Mouse (Mus musculus): ENCODE measurements around the gene Clstn2. TPM values are rescaled to one million over a fixed set of nuclear protein-coding genes. Genes with fewer than 3 reads are reported as not detected.

The Clstn2 gene
- polyA plus RNA-seq, 1 experiment from 2014 or later = 0.38 TPM

GRCm38 (mm10) chr9:97677075-97677474 lies 355.9 kb downstream of the Clstn2 start:
- ATAC-seq = no peak
- no peaks in the 10 kb centered on the region for H3K4me1 ChIP-seq (ENCODE audit: control insufficient read depth, insufficient read depth, low read length)
- no peak overlapping the region for H3K27ac ChIP-seq (ENCODE audit: low read length)
- no peak overlapping the region for H3K4me3 ChIP-seq (ENCODE audit: low read length)
- 51% methylated on average over 3 of the region's 3 CpGs for WGBS
- no peak overlapping the region for H3K9ac ChIP-seq (ENCODE audit: low read depth, low read length)
- H3K27me3 ChIP-seq (replicated peaks; ENCODE audit: control insufficient read depth, insufficient read depth, low read length) = no peaks in the 10 kb centered on the region
- H3K36me3 ChIP-seq (ENCODE audit: control insufficient read depth, insufficient read depth, low read length) = no peaks in the 10 kb centered on the region
- no peak overlapping the region for H3K4me2 ChIP-seq (ENCODE audit: low read depth, low read length)
- no peaks in the 10 kb centered on the region for H3K9me3 ChIP-seq (ENCODE audit: control insufficient read depth, low read length)

- whole genome bisulfite sequencing = 74% methylated on average over 5 of the region's 5 CpGs
- ATAC-seq = no peak
Measured at GRCm38 (mm10) chr9:97672681-97673080, 360.3 kb downstream of the Clstn2 start.

DNA sequence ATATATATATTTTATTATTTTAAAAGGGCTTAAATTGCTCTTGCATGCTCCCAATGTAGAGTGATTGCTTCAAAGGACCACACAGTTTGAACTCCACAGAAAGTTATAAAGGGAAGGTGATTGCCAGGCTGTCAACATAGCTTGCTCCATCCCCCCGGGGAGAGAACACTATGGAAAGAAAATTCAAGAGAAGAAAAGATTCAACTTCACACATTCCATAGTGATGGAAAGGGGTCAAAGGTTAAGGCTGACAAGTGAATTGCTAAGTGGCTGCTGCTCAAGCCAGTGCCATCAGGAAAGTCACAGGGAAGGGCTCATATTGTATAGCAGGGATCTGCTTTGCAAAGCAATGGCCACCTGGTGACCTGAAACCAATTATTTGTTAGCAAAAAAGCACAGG lies 360.8 kb downstream of the Clstn2 start:
- H3K27ac ChIP-seq (ENCODE audit: low read length) = no peak overlapping the region
- no peaks in the 10 kb centered on the region for H3K36me3 ChIP-seq (ENCODE audit: control insufficient read depth, insufficient read depth, low read length)
- H3K9ac ChIP-seq (ENCODE audit: low read depth, low read length) = no peak overlapping the region
- no peak for ATAC-seq
- no peaks in the 10 kb centered on the region for H3K4me1 ChIP-seq (ENCODE audit: control insufficient read depth, insufficient read depth, low read length)
- H3K4me3 ChIP-seq (ENCODE audit: low read length) = no peak overlapping the region
- no peaks in the 10 kb centered on the region for H3K9me3 ChIP-seq (ENCODE audit: control insufficient read depth, low read length)
- WGBS = 23% methylated on average over 1 of the region's 1 CpGs
- no peak overlapping the region for H3K4me2 ChIP-seq (ENCODE audit: low read depth, low read length)
- H3K27me3 ChIP-seq (replicated peaks; ENCODE audit: control insufficient read depth, insufficient read depth, low read length) = no peaks in the 10 kb centered on the region

More at GRCm38 (mm10) chr9:97672681-97673080, 360.3 kb downstream of the Clstn2 start:
- Histone ChIP-seq H3K4me3 (ENCODE audit: low read length) (no peak overlapping the region), H3K27me3 (replicated peaks; ENCODE audit: control insufficient read depth, insufficient read depth, low read length) (no peaks in the 10 kb centered on the region), H3K9ac (ENCODE audit: low read depth, low read length) (no peak overlapping the region), H3K4me2 (ENCODE audit: low read depth, low read length) (no peak overlapping the region), H3K4me1 (ENCODE audit: control insufficient read depth, insufficient read depth, low read length) (no peaks in the 10 kb centered on the region), H3K27ac (ENCODE audit: low read length) (no peak overlapping the region), H3K9me3 (ENCODE audit: control insufficient read depth, low read length) (no peaks in the 10 kb centered on the region), H3K36me3 (ENCODE audit: control insufficient read depth, insufficient read depth, low read length) (no peaks in the 10 kb centered on the region)

GRCm38 (mm10) chr9:97670666-97671065 lies 362.3 kb downstream of the Clstn2 start:
- Histone ChIP-seq H3K36me3 (ENCODE audit: control insufficient read depth, insufficient read depth, low read length) (no peaks in the 10 kb centered on the region), H3K9me3 (ENCODE audit: control insufficient read depth, low read length) (no peaks in the 10 kb centered on the region), H3K9ac (ENCODE audit: low read depth, low read length) (no peak overlapping the region), H3K4me3 (ENCODE audit: low read length) (no peak overlapping the region), H3K27ac (ENCODE audit: low read length) (no peak overlapping the region), H3K4me1 (ENCODE audit: control insufficient read depth, insufficient read depth, low read length) (no peaks in the 10 kb centered on the region), H3K27me3 (replicated peaks; ENCODE audit: control insufficient read depth, insufficient read depth, low read length) (no peaks in the 10 kb centered on the region), H3K4me2 (ENCODE audit: low read depth, low read length) (no peak overlapping the region)
- no peak for ATAC-seq
- WGBS = 85% methylated on average over 8 of the region's 8 CpGs

DNA sequence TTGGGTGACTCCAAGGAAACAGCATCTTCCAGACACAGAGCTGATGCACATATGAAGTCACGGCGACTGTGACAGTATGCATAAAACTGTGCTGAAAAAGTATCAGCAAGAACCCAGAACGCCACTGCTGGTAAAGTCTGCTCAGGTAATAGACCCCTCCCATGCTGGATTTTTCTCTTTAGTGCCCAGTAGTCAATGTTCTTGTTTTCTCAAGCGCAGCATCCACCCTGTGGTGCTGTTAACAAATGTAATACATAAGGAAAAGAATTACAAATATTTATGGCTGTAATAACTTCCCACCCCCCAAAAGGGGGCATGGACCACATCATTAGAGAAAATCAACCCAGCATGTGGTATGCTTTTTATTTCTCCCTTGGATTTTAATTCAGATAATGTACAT lies 372.0 kb downstream of the Clstn2 start:
- Histone ChIP-seq H3K36me3 (ENCODE audit: control insufficient read depth, insufficient read depth, low read length) (no peaks in the 10 kb centered on the region), H3K27ac (ENCODE audit: low read length) (no peak overlapping the region), H3K9me3 (ENCODE audit: control insufficient read depth, low read length) (no peaks in the 10 kb centered on the region), H3K9ac (ENCODE audit: low read depth, low read length) (no peak overlapping the region), H3K4me3 (ENCODE audit: low read length) (no peak overlapping the region), H3K4me2 (ENCODE audit: low read depth, low read length) (no peak overlapping the region), H3K4me1 (ENCODE audit: control insufficient read depth, insufficient read depth, low read length) (no peaks in the 10 kb centered on the region), H3K27me3 (replicated peaks; ENCODE audit: control insufficient read depth, insufficient read depth, low read length) (no peaks in the 10 kb centered on the region)
- ATAC-seq = no peak
- WGBS = 83% methylated on average over 4 of the region's 4 CpGs

- 70% methylated on average over 3 of the region's 3 CpGs for WGBS
- Histone ChIP-seq H3K36me3 (ENCODE audit: control insufficient read depth, insufficient read depth, low read length) (no peaks in the 10 kb centered on the region), H3K27ac (ENCODE audit: low read length) (no peak overlapping the region), H3K4me3 (ENCODE audit: low read length) (no peak overlapping the region), H3K9ac (ENCODE audit: low read depth, low read length) (no peak overlapping the region), H3K9me3 (ENCODE audit: control insufficient read depth, low read length) (no peaks in the 10 kb centered on the region), H3K4me1 (ENCODE audit: control insufficient read depth, insufficient read depth, low read length) (no peaks in the 10 kb centered on the region), H3K4me2 (ENCODE audit: low read depth, low read length) (no peak overlapping the region), H3K27me3 (replicated peaks; ENCODE audit: control insufficient read depth, insufficient read depth, low read length) (no peaks in the 10 kb centered on the region)
- ATAC-seq = no peak
Measured at GRCm38 (mm10) chr9:97658736-97659135, 374.2 kb downstream of the Clstn2 start.

DNA sequence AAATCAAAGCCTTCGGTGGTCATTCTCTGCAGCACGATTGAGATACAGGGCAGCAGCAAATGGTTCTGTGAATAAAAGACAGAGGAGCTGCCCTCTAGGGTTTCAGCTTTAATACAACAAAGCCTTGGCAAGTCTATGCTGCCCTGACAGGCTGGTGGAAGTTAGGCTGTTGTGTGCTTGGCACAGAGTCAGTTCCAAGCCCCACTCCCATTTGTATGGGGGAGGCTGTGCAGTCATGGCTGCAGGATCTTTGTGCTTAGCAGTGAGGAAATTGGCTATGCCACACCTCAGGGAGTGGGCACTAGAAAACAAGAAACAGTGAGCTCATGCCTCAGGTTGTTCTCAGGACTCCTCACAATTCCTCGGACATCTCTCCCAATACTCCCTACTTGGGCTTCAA lies 384.6 kb downstream of the Clstn2 start:
- 80% methylated on average over 3 of the region's 3 CpGs for WGBS
- no peak for ATAC-seq
- no peak overlapping the region for H3K4me3 ChIP-seq (ENCODE audit: low read length)

DNA sequence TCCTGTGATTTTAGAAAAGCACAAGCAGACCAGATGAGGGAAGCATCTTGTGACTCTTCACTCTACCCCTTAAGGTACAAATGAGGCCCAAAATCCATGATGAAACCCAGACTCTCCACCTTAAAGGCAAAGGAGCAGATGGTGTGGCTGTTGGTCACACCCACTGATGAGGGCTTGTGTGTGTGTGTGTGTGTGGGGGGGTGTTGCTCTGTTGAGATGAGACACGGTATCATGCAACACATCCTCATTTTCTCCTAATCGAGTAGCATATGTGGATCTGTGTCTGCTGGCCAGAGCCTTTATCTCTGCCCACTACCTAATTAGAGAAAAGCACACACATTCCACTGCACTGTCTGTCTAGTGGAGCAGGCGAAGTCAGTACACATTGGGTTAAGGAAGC lies 387.2 kb downstream of the Clstn2 start:
- Histone ChIP-seq H3K36me3 (ENCODE audit: control insufficient read depth, insufficient read depth, low read length) (no peaks in the 10 kb centered on the region), H3K27me3 (replicated peaks; ENCODE audit: control insufficient read depth, insufficient read depth, low read length) (no peaks in the 10 kb centered on the region), H3K9ac (ENCODE audit: low read depth, low read length) (no peak overlapping the region), H3K4me1 (ENCODE audit: control insufficient read depth, insufficient read depth, low read length) (no peaks in the 10 kb centered on the region), H3K4me3 (ENCODE audit: low read length) (no peak overlapping the region), H3K9me3 (ENCODE audit: control insufficient read depth, low read length) (no peaks in the 10 kb centered on the region), H3K27ac (ENCODE audit: low read length) (no peak overlapping the region), H3K4me2 (ENCODE audit: low read depth, low read length) (no peak overlapping the region)
- WGBS = 70% methylated on average over 3 of the region's 3 CpGs
- no peak for ATAC-seq

More for the DNA sequence above, 384.6 kb downstream of the Clstn2 start:
- no peak overlapping the region for H3K27ac ChIP-seq (ENCODE audit: low read length)
- no peaks in the 10 kb centered on the region for H3K27me3 ChIP-seq (replicated peaks; ENCODE audit: control insufficient read depth, insufficient read depth, low read length)
- H3K4me2 ChIP-seq (ENCODE audit: low read depth, low read length) = no peak overlapping the region
- no peak overlapping the region for H3K9ac ChIP-seq (ENCODE audit: low read depth, low read length)
- H3K36me3 ChIP-seq (ENCODE audit: control insufficient read depth, insufficient read depth, low read length) = no peaks in the 10 kb centered on the region
- H3K4me1 ChIP-seq (ENCODE audit: control insufficient read depth, insufficient read depth, low read length) = no peaks in the 10 kb centered on the region
- H3K9me3 ChIP-seq (ENCODE audit: control insufficient read depth, low read length) = no peaks in the 10 kb centered on the region

- ATAC-seq = no peak
- no peak overlapping the region for H3K4me2 ChIP-seq (ENCODE audit: low read depth, low read length)
- WGBS = 46% methylated on average over 7 of the region's 7 CpGs
Measured at GRCm38 (mm10) chr9:97642396-97642795, 390.6 kb downstream of the Clstn2 start.

DNA sequence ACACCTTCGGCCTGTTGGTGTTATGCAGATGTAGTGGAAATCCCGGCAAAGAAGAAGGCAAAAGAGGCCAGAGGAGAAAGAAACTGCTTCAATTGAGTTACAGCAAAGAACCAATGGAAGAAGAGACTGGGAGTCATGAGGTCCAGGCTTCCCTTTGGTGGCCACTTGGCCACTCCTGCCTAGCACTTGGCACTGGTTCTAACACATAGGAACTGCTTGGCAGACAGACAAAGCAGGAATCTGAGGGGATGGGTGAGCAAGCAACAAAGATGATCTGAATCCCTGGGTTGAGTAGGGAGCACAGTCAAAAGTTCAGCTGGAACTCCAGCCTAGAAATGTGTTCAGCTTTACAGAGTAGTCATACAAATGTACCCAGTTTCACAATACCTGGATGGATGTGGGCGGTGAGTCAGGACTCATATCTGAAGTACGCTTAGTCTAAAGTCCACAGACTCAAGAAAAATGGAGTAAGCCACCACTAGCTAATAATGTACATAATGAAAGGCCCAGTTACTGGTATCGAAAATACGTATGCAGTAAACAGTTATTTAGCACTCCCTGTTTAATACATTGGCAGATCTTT lies 392.9 kb downstream of the Clstn2 start:
- 85% methylated on average over 6 of the region's 6 CpGs for WGBS
- peak; percentile 76 for ATAC-seq
- Histone ChIP-seq H3K27ac (ENCODE audit: low read length) (no peak overlapping the region), H3K4me3 (ENCODE audit: low read length) (no peak overlapping the region), H3K27me3 (replicated peaks; ENCODE audit: control insufficient read depth, insufficient read depth, low read length) (no peaks in the 10 kb centered on the region), H3K4me2 (ENCODE audit: low read depth, low read length) (no peak overlapping the region), H3K9ac (ENCODE audit: low read depth, low read length) (no peak overlapping the region), H3K9me3 (ENCODE audit: control insufficient read depth, low read length) (no peaks in the 10 kb centered on the region), H3K4me1 (ENCODE audit: control insufficient read depth, insufficient read depth, low read length) (no peaks in the 10 kb centered on the region), H3K36me3 (ENCODE audit: control insufficient read depth, insufficient read depth, low read length) (no peaks in the 10 kb centered on the region)

More at GRCm38 (mm10) chr9:97642396-97642795, 390.6 kb downstream of the Clstn2 start:
- Histone ChIP-seq H3K4me3 (ENCODE audit: low read length) (no peak overlapping the region), H3K27me3 (replicated peaks; ENCODE audit: control insufficient read depth, insufficient read depth, low read length) (no peaks in the 10 kb centered on the region), H3K27ac (ENCODE audit: low read length) (no peak overlapping the region), H3K9ac (ENCODE audit: low read depth, low read length) (no peak overlapping the region), H3K4me1 (ENCODE audit: control insufficient read depth, insufficient read depth, low read length) (no peaks in the 10 kb centered on the region), H3K9me3 (ENCODE audit: control insufficient read depth, low read length) (no peaks in the 10 kb centered on the region), H3K36me3 (ENCODE audit: control insufficient read depth, insufficient read depth, low read length) (no peaks in the 10 kb centered on the region)
